Mouse (Mus musculus) spleen, postnatal 10 days (tissue): ENCODE measurements at regions not wholly inside any gene's neighbourhood (a gene's known extent, or its start where the extent isn't known, plus 50 kb on each side); places are given as distances from the start of the nearest gene placed in this dataset.

Source experiments
- DNase-seq, 2 experiments: peaks; one replicate each; pipeline ENCODE4 v3.0.0; 2021 to 2022; ENCODE audit warnings: low spot score in 2 of 2

DNA sequence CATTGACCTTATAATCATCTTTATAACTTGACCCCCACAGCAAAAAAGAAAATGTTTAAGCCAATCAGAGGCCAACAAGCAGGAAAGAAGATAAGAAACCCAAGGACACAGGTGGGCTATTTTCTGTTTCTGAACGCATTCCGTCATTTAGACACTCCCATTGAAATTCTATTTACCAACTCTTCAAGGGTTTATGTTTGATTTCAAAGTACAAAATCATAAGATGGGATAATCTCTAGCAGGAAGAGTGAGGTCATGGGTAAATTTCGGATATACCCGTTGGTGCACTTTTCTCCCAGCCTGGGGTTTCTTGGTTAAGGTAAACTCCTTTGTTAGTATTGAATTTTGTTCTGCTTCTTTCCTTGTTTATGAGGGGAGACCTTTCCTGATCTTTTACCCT lies 230.9 kb upstream of the Dcn start:
- DNase-seq: no peak

DNA sequence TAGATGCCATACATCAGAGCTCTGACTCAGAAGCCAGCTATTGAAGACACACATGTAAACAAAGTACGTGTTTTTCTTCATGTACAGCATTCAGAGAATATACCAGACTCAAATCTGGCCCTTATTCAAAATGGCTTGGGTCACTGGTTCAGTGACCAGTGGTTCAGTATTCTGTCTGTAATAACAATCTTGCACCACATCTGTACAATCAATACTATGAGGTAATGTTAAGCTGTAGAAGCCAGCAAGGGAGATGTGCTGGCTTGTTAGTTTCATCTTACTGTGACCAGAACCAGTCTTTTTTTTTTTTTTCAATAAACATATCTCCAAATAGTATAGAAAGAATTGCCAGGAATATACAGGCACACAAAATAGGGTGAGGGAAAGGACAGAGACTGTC lies 229.6 kb upstream of the Dcn start:
- no peak for DNase-seq

DNA sequence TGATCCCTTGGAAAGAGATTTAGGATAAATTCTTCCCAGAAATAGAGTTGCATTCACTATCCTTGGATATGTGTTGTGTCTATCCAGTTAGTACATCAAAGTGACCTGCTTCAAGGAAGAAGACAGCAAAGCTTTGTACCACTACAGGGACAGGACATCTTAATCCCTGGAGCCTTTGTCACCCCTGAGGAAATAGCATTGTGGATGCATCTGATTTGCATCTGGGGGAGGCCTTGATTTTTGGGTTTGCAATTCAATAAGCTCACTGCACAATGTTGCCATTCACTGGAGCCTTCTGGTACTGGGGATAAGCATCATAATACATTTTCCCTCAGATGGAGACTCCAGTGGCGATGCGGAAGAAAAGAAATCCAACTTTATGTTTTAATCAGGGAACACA lies 229.2 kb upstream of the Dcn start:
- no peak for DNase-seq

DNA sequence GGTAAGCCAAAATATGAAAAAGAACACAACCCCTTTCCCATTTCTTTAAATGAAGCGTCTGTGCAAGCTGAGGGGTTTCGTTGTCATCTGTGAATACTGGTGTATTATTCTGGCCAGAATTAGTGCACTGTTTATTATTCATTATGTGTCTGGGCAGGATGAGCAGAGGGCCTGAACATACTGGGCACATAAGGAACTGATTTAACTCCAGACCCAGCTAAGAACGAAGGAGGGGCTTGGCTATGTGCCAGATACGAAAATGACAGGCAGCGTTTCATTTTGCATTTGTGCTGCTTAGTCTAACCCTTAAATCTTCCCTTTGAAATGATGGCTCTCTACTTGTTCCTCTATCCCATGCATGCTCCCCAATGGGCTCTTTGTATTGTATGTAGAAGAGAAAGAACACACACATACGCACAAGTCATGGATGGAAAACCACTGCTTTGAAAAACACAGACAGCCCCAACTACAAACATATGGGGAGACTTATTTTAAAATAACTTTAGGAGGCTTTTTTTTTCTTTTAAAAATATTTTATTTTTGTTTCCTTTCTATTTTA lies 213.4 kb upstream of the Dcn start:
- DNase-seq: no peak

DNA sequence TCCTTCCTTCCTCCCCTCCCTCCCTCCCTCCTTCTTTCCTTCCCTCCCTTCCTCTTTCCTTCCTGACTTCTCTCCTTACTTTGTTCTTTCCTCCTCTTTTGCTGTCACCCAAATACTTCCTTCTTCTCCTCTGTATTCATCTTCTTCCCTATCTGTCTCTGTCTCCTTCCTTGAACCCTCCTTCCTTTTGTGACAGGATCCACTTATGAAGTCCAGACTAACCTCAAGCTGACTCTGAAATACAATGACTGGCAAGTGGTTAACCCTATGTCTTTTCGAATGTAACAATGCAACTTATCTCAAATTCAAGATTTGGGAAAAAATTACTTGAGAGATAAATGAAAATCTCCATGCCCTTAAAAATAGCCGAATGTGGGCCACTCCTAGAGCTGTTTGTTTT lies 197.0 kb upstream of the Dcn start:
- no peak for DNase-seq

DNA sequence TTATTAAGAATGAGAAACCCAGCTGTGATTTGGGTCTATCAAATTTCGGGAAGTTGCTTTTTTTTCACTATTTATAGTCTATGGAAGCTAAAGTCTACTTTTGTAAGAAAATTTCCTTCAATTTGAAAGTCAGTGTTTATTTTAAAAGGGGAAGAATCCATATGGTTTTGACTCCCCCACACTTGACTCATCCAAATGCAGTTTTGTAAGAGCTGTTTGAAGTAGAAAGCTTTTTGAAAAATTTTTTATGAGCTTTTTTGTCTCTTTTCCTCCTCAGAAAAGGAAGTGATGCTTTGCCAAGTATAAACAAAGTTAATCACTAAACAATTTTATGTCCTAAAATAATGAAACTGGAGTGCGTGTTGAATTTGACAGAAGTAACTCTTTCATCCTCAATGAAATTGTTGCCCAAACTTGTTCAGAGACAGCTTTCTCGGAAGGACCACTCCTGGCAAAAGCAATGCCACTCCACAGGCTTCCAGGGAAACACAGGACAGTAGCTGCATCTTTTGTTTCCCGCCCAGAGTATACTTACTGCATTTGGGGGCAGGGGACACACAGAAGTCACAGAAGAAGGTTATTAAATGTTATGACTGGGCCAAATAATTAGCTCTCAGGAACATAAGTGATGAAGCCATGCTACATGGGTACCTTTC lies 196.4 kb upstream of the Dcn start:
- no peak for DNase-seq

DNA sequence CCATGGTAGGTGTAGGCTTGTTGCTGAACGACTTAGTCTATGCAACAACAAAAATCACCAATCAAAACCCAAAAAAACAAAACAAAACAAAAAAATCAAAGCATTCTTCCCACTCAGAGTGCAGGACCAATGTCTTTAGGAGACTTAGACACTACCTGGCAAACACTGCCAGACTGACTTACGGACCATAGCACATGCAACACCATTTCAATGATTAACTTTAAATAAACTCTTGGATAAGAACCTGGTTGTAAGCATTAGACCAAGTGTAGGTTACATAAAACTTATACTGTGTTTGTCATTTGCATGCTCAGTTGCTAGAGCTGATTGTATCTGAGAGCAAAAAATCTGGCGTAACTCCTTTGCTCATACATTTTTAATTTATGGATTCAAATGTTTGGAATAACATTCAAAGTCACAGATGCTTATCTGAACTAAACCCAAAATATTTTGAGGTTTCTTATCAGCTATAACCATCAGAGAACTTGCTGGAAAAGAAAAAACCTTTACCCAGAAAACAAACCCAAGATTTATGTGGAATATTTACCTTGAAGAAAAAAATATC lies 174.5 kb upstream of the Dcn start:
- no peak for DNase-seq

DNA sequence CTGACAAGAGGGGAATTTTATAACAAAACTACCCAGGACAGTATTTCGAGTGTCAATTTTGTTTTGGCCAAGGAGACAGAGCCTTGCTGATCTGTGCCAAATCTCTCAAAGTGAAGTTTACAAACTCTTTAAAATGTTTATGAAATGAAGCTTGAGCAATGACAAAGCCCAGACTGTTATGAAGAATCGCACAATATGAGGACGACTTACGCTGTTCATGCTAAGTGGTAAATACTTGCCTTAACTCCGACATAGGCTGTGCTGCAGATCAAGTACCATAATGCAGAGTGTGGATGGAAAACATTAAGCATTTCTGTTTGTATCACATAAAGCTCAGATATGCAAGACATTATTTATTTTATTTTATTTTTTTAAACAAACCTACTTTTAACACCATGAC lies 169.8 kb upstream of the Dcn start:
- DNase-seq: no peak

DNA sequence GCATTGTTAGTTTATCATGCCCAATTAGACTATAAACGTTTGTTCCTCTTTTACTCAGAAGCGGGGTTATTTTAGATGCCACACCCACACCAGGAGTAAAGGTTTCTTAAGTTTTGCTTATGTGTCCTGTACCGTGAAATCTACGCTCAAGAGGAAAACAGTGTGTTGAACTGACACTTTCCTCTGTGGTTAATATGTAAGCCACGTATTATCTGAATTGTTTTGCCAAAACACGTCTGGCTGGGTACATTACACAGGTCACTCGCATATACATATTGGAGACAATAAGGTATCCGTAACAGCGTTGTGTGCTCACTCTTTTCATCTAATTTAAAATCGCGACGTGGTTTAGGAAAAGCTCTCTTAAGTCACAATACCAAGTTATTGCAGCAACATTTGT lies 166.9 kb upstream of the Dcn start:
- DNase-seq: peak in 1 of 2 experiments; percentile 6

DNA sequence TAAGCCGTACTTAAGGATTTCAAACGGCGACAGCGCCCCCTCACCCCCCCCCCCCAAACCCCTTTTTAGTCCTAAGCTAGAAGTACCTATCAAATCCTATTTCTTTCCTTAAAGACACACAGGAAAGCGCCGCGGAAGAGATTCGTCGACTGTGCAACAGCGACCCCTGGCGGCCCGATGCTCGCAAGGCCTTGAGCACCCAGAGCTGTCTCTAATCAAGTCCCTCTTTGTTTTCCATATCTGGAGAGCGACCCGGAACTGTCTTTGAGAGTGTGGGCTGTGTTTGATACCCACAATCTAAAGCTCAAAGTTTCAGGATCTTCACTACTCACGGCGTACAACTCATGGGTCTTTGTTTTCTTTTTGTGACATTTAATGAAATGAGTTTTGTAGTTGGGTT lies 166.4 kb upstream of the Dcn start:
- peak; percentile 74 to 93 for DNase-seq

DNA sequence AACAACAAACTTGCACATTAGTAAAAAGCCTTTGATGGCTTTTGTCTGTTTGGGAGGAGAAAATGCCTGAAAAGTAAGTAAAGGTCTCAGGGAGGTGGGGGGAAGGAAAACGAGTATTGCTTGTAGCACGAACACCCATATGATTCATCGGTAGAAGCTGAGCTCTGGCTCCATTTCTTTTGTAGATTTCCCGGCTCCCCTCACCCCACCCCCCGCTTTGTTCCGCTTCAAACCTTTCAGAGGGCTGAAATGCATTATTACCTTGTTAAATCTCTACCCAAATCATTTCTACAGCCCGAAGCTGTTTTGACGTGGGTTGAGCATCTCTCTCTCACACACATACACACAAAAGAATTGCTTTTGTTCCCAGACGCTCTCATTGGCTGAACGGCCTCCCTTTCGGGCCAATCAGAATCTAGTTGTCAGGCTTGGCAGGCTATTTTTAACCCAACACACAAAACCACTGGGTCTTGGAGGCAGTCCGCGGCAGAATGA lies 166.0 kb upstream of the Dcn start:
- peak; percentile 49 to 71 for DNase-seq

DNA sequence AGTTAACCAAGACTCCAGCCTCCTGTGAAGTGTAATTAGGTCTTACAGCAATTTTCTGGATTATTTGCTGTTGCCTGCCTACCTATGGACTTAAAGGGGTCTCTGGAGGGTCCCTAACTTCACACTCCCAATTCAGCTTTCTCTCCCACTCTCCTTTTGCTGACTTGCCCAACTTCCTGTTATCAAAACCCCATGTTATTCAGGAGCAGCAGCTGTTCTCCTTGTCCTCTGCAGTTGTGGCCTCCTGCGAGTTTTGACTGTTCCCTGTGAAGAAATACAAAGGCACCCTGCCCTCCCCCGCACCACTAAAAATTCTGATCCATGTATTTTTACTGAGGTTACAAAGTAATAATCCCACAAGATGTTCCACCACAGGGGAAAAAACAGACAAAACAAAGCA lies 146.8 kb upstream of the Dcn start:
- DNase-seq: no peak

DNA sequence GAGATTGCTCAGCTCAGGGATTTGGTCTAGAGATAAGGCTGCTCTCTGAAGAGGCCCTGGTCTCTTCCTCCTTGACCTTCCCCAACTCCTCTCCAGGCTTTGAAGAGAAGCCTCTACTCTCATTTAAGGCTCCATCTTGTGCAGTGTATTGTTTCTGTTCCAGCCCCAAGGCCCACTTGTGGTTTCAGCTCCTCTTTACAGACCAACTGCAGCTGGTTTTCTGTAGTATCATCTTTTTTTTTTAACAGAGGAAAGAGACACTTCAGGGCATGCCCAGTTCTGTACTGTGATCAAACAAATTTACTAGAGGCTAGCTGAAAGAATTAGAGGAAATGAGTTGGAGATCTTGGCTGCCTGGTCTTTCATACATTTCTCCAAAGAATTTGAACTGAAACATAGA lies 145.4 kb upstream of the Dcn start:
- DNase-seq: no peak

DNA sequence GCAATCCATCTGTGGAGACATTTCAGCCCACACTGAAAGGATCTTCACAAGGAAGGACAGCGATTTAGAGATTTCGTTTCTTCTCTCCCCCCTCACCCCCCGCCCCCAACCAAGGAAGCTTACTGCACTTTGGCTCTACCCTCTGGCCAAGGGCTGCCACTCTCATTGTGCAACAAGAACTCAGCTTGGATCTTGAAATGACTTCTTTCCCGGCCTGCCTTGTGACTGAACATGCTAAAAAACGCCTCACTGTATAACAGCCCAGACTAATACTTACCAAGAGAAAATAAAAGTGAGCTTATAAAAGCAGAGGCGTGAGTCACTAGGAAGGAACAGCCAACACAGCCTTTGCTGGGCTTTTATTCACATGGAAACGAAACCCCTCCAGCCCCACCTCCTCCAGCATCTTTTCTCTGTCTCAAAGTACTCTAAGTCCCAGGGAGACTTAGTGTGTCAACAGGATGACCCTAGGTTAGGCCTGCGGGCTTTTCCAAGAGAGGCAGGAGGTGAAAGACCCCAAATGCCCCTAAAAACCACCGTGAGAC lies 144.7 kb upstream of the Dcn start:
- DNase-seq: no peak

DNA sequence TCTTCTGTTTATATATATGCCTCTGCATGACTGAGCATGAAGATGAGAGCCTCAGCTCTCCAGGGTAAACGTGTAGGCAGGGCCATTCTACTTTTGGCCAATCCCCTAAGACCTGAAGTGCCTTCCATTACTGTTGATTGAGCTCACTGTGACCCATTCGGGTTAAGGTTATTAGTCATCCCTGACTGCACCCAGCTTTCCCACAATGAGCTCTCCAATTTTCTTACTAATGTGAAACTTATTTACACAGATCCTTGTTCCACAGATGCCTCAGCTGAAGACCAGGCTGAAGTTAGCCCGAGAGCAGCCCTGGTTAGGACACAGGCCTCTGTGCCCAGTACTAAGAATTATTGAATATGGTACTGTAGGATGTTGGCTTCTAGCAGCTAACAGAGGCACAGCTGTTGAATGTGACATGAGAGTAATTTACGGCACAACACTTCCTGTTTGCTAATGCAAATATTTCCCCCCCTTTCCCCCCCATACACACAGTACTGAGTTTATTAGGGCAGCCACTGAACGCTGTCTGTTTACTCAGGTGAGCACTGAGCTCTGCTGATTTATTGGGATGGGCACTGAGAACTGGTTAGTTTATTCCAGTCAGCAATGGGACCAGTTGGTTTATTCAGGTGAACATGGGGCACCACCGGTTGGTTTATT lies 141.2 kb upstream of the Dcn start:
- no peak for DNase-seq

DNA sequence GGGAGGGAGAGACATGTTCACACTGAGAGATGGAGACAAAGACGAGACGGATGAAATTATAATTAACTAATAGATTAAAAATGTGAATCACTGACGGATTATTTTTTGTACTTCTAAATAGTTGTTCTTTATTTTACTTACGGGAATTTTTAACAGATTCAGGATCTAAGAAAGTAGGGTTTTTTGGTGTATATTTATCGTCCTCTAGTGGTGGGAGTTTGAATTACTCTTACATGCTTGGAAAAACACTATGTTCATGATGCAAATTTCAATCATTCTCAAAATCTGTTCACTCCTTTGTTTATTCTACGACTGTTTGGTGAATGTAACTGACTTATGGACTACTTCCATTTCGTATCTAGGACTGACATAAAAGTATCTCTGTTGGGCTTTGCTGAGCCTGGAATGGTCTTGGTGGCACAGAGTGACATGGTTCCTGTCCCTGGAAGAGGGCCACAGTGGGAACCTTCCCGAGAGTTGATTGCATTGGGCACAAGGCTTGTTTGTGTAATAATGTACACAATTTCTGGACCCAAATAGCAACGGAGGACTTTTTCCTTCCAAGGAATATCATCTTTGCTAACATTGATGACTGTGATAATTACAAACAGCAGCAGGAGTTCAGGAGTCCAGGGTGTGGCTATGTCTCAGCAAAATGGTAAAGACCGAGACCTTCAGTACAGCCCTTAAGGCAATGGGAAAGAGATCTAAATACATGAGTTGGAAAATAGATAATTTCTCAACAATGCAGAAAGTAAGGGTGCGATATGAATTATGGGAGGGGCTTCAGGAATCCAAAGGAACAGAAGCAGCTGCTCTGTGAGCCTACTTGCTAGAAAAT lies 139.3 kb upstream of the Dcn start:
- no peak for DNase-seq

DNA sequence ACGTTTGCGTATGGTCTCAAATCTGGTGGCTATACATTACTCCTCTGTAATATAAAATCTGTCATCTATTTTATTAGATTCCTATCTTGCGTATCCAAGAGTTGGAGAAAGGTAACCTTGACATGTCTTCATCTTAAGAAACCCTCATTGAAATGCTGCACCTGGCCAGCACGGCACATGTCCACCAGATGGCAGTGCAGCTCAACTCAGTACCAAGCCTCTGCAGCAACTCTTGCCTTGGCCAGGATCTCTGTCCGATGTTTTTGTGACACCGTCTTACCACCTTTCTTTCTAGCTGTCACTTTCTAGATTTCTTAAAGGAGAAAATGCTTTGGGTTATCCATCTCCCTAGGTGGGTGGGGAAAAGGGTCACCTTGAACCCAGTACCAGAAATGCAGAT lies 134.1 kb upstream of the Dcn start:
- peak; percentile 29 to 77 for DNase-seq

DNA sequence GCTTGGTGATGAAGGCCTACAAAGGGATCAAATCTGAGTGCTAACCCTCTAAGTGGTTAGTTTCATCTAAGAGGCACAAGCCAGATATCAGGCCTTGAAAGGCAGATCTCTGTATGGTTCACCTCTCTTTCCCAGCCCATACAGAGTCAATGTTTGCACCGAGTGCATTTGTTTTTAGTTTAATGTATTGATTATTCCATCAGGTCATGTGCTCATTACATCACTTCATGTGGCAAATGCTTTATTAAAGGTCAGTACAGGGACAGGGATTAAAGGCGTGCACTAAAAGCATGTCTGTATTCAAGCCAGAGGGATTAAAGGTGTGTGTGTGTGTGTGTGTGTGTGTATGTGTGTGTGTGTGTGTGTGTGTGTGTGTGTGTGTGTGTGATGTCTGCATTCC lies 132.5 kb upstream of the Dcn start:
- no peak for DNase-seq

DNA sequence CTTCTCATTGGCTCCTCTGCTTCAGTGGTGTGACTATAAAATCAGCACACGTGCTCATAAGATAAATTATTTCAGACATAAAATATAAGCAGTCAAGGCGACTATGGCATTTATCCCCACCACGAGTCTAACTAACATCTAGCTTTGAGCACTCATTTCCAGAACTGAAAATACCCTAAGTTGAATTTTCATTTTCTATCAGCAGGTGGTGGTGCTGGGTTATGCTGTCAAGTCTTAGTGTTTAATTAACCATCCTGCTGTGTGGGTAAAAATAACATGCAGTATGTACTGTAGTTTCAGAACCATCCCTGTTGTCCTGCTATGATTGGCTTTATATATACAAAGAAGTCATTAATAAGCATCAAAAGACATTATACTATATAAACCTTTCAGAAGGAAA lies 110.8 kb upstream of the Dcn start:
- no peak for DNase-seq

DNA sequence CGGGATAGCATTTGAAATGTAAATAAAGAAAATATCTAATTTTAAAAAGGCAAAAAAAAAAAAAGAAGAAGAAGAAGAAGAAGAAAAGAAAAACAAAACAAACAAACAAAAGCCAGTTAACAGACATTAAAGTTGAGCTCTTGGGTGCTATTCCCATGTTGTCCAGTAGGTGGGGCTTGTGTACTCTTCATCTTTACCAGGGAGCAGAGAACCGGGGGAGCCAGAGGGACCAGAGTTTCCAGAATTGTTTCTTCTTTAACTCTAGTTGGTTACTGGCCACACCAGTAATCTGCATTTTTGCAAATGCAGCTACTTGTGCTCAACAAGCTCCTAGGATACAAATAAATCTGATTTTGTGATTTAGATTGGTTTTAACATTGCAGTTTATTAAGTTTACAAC lies 103.6 kb upstream of the Dcn start:
- peak in 1 of 2 experiments; percentile 43 for DNase-seq

DNA sequence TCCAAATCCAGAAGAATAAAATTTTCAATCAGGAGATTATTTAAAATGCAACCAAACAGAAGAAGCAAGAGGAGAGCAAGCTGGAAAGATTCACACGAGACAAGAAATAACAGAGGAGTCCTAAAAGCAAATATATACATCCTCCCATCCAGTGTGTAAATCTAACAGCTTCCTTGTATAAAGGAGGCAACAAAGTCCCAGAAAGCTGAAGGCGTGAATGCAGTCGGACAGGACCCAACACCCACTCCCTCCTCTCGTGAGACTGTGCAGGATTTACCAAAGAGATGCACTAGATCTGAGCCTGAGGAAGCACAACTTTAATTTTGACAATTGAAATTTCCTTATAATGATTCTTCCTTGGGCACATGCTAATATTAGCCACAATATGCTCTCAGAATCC lies 103.0 kb upstream of the Dcn start:
- no peak for DNase-seq

DNA sequence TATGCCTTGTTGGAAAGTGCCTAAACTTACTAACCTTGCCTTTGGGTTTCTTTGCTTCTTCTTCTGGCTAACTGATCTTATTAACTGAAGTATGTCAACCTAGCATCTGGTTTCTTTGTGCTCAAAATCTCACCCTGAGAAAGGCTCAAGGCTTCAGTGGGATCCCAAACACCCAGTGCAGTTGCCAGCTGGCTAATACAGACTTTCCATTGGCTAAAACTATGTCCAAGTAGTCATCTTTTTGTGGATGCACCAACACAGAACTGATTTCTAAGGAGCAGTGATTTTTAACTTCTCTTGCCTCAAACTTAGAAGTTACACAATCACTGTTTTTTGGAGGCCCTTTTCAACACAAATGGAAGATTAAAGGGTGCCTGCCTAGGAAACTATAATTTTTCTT lies 97.8 kb upstream of the Dcn start:
- DNase-seq: no peak
